Mouse (Mus musculus): Measurements from ENCODE around the gene Galt. TPM values are rescaled to one million over a fixed set of nuclear protein-coding genes. Genes with fewer than 3 reads are reported as not detected.
"Not testable (repeated sequence)": the region's sequence is repeated elsewhere in the genome, so short reads cannot be mapped to it uniquely, and the experiment has no call there.

Galt gene
- polyA plus RNA-seq, 1 experiment, result 11.1 TPM

GRCm38 (mm10) chr4:41758701-41759100 is 3.7 kb downstream of the Galt start:
- H3K4me1 ChIP-seq (ENCODE audit: control insufficient read depth, insufficient read depth, low read length), result peaks cover 35% of the 10 kb centered on the region
- no peaks in the 10 kb centered on the region for H3K27me3 ChIP-seq (ENCODE audit: control insufficient read depth, insufficient read depth, low read length)
- TF ChIP-seq CTCF (IDR thresholded peaks at IDR 0.05; ENCODE audit: control insufficient read depth, insufficient read depth, insufficient replicate concordance, low read depth, low read length), result no peak
- TF ChIP-seq POLR2A (IDR thresholded peaks at IDR 0.05; ENCODE audit: control insufficient read depth, low read depth, low read length), result no peak
- no peak overlapping the region for H3K4me3 ChIP-seq (ENCODE audit: control insufficient read depth, low read depth, low read length)
- no peak overlapping the region for H3K27ac ChIP-seq (ENCODE audit: control insufficient read depth, insufficient read depth, low read depth, low read length)
- H3K36me3 ChIP-seq (ENCODE audit: control insufficient read depth, insufficient read depth, low read length), result no peaks in the 10 kb centered on the region

GRCm38 (mm10) chr4:41759206-41759605 is 4.2 kb downstream of the Galt start:
- H3K27me3 ChIP-seq (ENCODE audit: control insufficient read depth, insufficient read depth, low read length), result no peaks in the 10 kb centered on the region
- peak overlapping the region; percentile 23; the same call in 1 of the 2 replicates for H3K27ac ChIP-seq (ENCODE audit: control insufficient read depth, insufficient read depth, low read depth, low read length)
- H3K36me3 ChIP-seq (ENCODE audit: control insufficient read depth, insufficient read depth, low read length), result no peaks in the 10 kb centered on the region
- H3K4me3 ChIP-seq (ENCODE audit: control insufficient read depth, low read depth, low read length), result no peak overlapping the region
- TF ChIP-seq CTCF (IDR thresholded peaks at IDR 0.05; ENCODE audit: control insufficient read depth, insufficient read depth, insufficient replicate concordance, low read depth, low read length), result no peak
- H3K4me1 ChIP-seq (ENCODE audit: control insufficient read depth, insufficient read depth, low read length), result peaks cover 35% of the 10 kb centered on the region

GRCm38 (mm10) chr4:41759656-41760287 is 4.7 kb downstream of the Galt start:
- no peaks in the 10 kb centered on the region for H3K36me3 ChIP-seq (ENCODE audit: control insufficient read depth, insufficient read depth, low read length)
- no peak for TF ChIP-seq CTCF (IDR thresholded peaks at IDR 0.05; ENCODE audit: control insufficient read depth, insufficient read depth, insufficient replicate concordance, low read depth, low read length)
- TF ChIP-seq POLR2A (IDR thresholded peaks at IDR 0.05; ENCODE audit: control insufficient read depth, low read depth, low read length), result no peak
- no peak overlapping the region; the same call in 1 of the 2 replicates for H3K4me3 ChIP-seq (ENCODE audit: control insufficient read depth, low read depth, low read length)
- H3K27ac ChIP-seq (ENCODE audit: control insufficient read depth, insufficient read depth, low read depth, low read length), result peak overlapping the region; percentile 82
- H3K4me1 ChIP-seq (ENCODE audit: control insufficient read depth, insufficient read depth, low read length), result peaks cover 34% of the 10 kb centered on the region
- no peaks in the 10 kb centered on the region for H3K27me3 ChIP-seq (ENCODE audit: control insufficient read depth, insufficient read depth, low read length)

GRCm38 (mm10) chr4:41760288-41760721 is 5.3 kb downstream of the Galt start:
- TF ChIP-seq POLR2A (IDR thresholded peaks at IDR 0.05; ENCODE audit: control insufficient read depth, low read depth, low read length) (peak; percentile 55; the same call in 1 of the 2 replicates), CTCF (IDR thresholded peaks at IDR 0.05; ENCODE audit: control insufficient read depth, insufficient read depth, insufficient replicate concordance, low read depth, low read length) (no peak)
- Histone ChIP-seq H3K27ac (ENCODE audit: control insufficient read depth, insufficient read depth, low read depth, low read length) (peak overlapping the region; percentile 82), H3K36me3 (ENCODE audit: control insufficient read depth, insufficient read depth, low read length) (no peaks in the 10 kb centered on the region), H3K27me3 (ENCODE audit: control insufficient read depth, insufficient read depth, low read length) (no peaks in the 10 kb centered on the region), H3K4me3 (ENCODE audit: control insufficient read depth, low read depth, low read length) (peak overlapping the region; percentile 84), H3K4me1 (ENCODE audit: control insufficient read depth, insufficient read depth, low read length) (peaks cover 28% of the 10 kb centered on the region)

GRCm38 (mm10) chr4:41760911-41761310 is 5.9 kb downstream of the Galt start:
- H3K27ac ChIP-seq (ENCODE audit: control insufficient read depth, insufficient read depth, low read depth, low read length), result no peak overlapping the region; the same call in 1 of the 2 replicates

GRCm38 (mm10) chr4:41761680-41762079 is 6.7 kb downstream of the Galt start:
- no peaks in the 10 kb centered on the region for H3K36me3 ChIP-seq (ENCODE audit: control insufficient read depth, insufficient read depth, low read length)
- TF ChIP-seq CTCF (IDR thresholded peaks at IDR 0.05; ENCODE audit: control insufficient read depth, insufficient read depth, insufficient replicate concordance, low read depth, low read length) (no peak), POLR2A (IDR thresholded peaks at IDR 0.05; ENCODE audit: control insufficient read depth, low read depth, low read length) (no peak)
- H3K27ac ChIP-seq (ENCODE audit: control insufficient read depth, insufficient read depth, low read depth, low read length), result no peak overlapping the region
- peaks cover 17% of the 10 kb centered on the region for H3K4me1 ChIP-seq (ENCODE audit: control insufficient read depth, insufficient read depth, low read length)
- no peaks in the 10 kb centered on the region for H3K27me3 ChIP-seq (ENCODE audit: control insufficient read depth, insufficient read depth, low read length)
- H3K4me3 ChIP-seq (ENCODE audit: control insufficient read depth, low read depth, low read length), result no peak overlapping the region

More at GRCm38 (mm10) chr4:41760911-41761310, 5.9 kb downstream of the Galt start:
- peaks cover 24% of the 10 kb centered on the region for H3K4me1 ChIP-seq (ENCODE audit: control insufficient read depth, insufficient read depth, low read length)
- no peaks in the 10 kb centered on the region for H3K36me3 ChIP-seq (ENCODE audit: control insufficient read depth, insufficient read depth, low read length)
- peak overlapping the region; percentile 84 for H3K4me3 ChIP-seq (ENCODE audit: control insufficient read depth, low read depth, low read length)
- no peaks in the 10 kb centered on the region for H3K27me3 ChIP-seq (ENCODE audit: control insufficient read depth, insufficient read depth, low read length)
- no peak for TF ChIP-seq POLR2A (IDR thresholded peaks at IDR 0.05; ENCODE audit: control insufficient read depth, low read depth, low read length)
- TF ChIP-seq CTCF (IDR thresholded peaks at IDR 0.05; ENCODE audit: control insufficient read depth, insufficient read depth, insufficient replicate concordance, low read depth, low read length), result no peak

GRCm38 (mm10) chr4:41762099-41762687 is 7.2 kb downstream of the Galt start:
- Histone ChIP-seq H3K27ac (ENCODE audit: control insufficient read depth, insufficient read depth, low read depth, low read length) (no peak overlapping the region), H3K4me3 (ENCODE audit: control insufficient read depth, low read depth, low read length) (no peak overlapping the region), H3K4me1 (ENCODE audit: control insufficient read depth, insufficient read depth, low read length) (peaks cover 17% of the 10 kb centered on the region), H3K27me3 (ENCODE audit: control insufficient read depth, insufficient read depth, low read length) (no peaks in the 10 kb centered on the region), H3K36me3 (ENCODE audit: control insufficient read depth, insufficient read depth, low read length) (no peaks in the 10 kb centered on the region)
- TF ChIP-seq CTCF (IDR thresholded peaks at IDR 0.05; ENCODE audit: control insufficient read depth, insufficient read depth, insufficient replicate concordance, low read depth, low read length) (no peak), POLR2A (IDR thresholded peaks at IDR 0.05; ENCODE audit: control insufficient read depth, low read depth, low read length) (no peak)

GRCm38 (mm10) chr4:41762688-41763114 is 7.7 kb downstream of the Galt start:
- H3K27ac ChIP-seq (ENCODE audit: control insufficient read depth, insufficient read depth, low read depth, low read length), result not testable (repeated sequence)

GRCm38 (mm10) chr4:41763176-41763575 is 8.1 kb downstream of the Galt start:
- peaks cover 17% of the 10 kb centered on the region for H3K4me1 ChIP-seq (ENCODE audit: control insufficient read depth, insufficient read depth, low read length)
- H3K27ac ChIP-seq (ENCODE audit: control insufficient read depth, insufficient read depth, low read depth, low read length); H3K36me3 ChIP-seq (ENCODE audit: control insufficient read depth, insufficient read depth, low read length); H3K4me3 ChIP-seq (ENCODE audit: control insufficient read depth, low read depth, low read length); H3K27me3 ChIP-seq (ENCODE audit: control insufficient read depth, insufficient read depth, low read length): not testable (repeated sequence)

More at GRCm38 (mm10) chr4:41762688-41763114, 7.7 kb downstream of the Galt start:
- H3K4me1 ChIP-seq (ENCODE audit: control insufficient read depth, insufficient read depth, low read length), result peaks cover 17% of the 10 kb centered on the region
- not testable (repeated sequence) for H3K36me3 ChIP-seq (ENCODE audit: control insufficient read depth, insufficient read depth, low read length); H3K4me3 ChIP-seq (ENCODE audit: control insufficient read depth, low read depth, low read length); H3K27me3 ChIP-seq (ENCODE audit: control insufficient read depth, insufficient read depth, low read length)

- not testable (repeated sequence) for H3K27ac ChIP-seq (ENCODE audit: control insufficient read depth, insufficient read depth, low read depth, low read length); H3K4me1 ChIP-seq (ENCODE audit: control insufficient read depth, insufficient read depth, low read length); H3K4me3 ChIP-seq (ENCODE audit: control insufficient read depth, low read depth, low read length); H3K36me3 ChIP-seq (ENCODE audit: control insufficient read depth, insufficient read depth, low read length); H3K27me3 ChIP-seq (ENCODE audit: control insufficient read depth, insufficient read depth, low read length)
Observed at GRCm38 (mm10) chr4:41767301-41767700, 12.3 kb downstream of the Galt start.
